Mouse (Mus musculus) stomach, postnatal 0 days (tissue): ENCODE results near the gene Hnrnpll.
A peak's percentile ranks its signal among the peaks of the same experiment; 100 is the strongest.

Experiments used
- CTCF ChIP-seq: IDR thresholded peaks from 2 replicates; pipeline ENCODE4 v1.5.1; 2016; ENCODE audit warnings: antibody characterized with exemption, low read depth, mild to moderate bottlenecking, moderate library complexity
- EP300 ChIP-seq: optimal IDR thresholded peaks from 2 replicates; pipeline ENCODE3; 2016; ENCODE audit warnings: antibody characterized with exemption

- TF ChIP-seq CTCF = peak; percentile 70
- no peak for TF ChIP-seq EP300
Observed at GRCm38 (mm10) chr17:80018976-80019541, 43.1 kb downstream of the Hnrnpll start.
